Mouse (Mus musculus) ES-Bruce4 (cell line): ENCODE data around the gene Als2. TPM values are rescaled to one million over a fixed set of nuclear protein-coding genes. Genes with fewer than 3 reads are reported as not detected.

Experiments
- H3K27ac ChIP-seq: 2 replicates; pipeline ENCODE4 v1.5.1; 2012; ENCODE audit warnings: low read length, inconsistent platforms; ENCODE audit not compliant: insufficient read depth
- H3K27me3 ChIP-seq: 2 replicates; pipeline ENCODE4 v1.6.1; 2012; ENCODE audit warnings: mild to moderate bottlenecking, low read length, inconsistent platforms; ENCODE audit not compliant: control insufficient read depth, poor library complexity, insufficient read depth, severe bottlenecking
- H3K36me3 ChIP-seq: 2 replicates; pipeline ENCODE4 v1.6.1; 2012; ENCODE audit warnings: inconsistent platforms, mild to moderate bottlenecking, low read length, moderate library complexity; ENCODE audit not compliant: control insufficient read depth, poor library complexity, insufficient read depth, severe bottlenecking
- H3K4me1 ChIP-seq: one replicate; pipeline ENCODE4 v1.8.1; 2011; ENCODE audit warnings: low read length; ENCODE audit not compliant: control insufficient read depth, insufficient read depth
- H3K4me3 ChIP-seq: 2 replicates; pipeline ENCODE4 v1.5.1; 2011; ENCODE audit warnings: low read depth, mild to moderate bottlenecking, low read length
- H3K9ac ChIP-seq: 2 replicates; pipeline ENCODE4 v1.6.1; 2012; ENCODE audit warnings: low read depth, mild to moderate bottlenecking, inconsistent platforms; ENCODE audit not compliant: poor library complexity, severe bottlenecking
- H3K9me3 ChIP-seq: replicated peaks from 2 replicates; pipeline ENCODE4 v1.6.1; 2012; ENCODE audit warnings: mild to moderate bottlenecking, low read length, inconsistent platforms; ENCODE audit not compliant: control insufficient read depth, poor library complexity, insufficient read depth, severe bottlenecking
- CTCF ChIP-seq: IDR thresholded peaks from one replicate; pipeline ENCODE4 v1.8.1; 2011; ENCODE audit warnings: low read depth, low read length
- EP300 ChIP-seq: IDR thresholded peaks from 2 replicates; pipeline ENCODE4 v1.6.1; 2011; ENCODE audit warnings: low read depth, low read length; ENCODE audit not compliant: insufficient read depth
- POLR2A ChIP-seq: IDR thresholded peaks from one replicate; pipeline ENCODE4 v1.8.1; 2011; ENCODE audit warnings: low read length; ENCODE audit not compliant: insufficient read depth
- polyA plus RNA-seq: library from polyadenylated mRNA; stranded (reverse); fragments of >200 nt; gene quantifications from 2 replicates; pipeline ENCODE4 v1.2.4, GENCODE M21; 2011; ENCODE audit warnings: low read depth; ENCODE audit not compliant: missing spikeins, insufficient read depth, insufficient read length

Als2 gene
- polyA plus RNA-seq, 1 experiment = 28.2 TPM

- H3K4me1 ChIP-seq = peaks cover 4% of the 10 kb centered on the region
- no peak overlapping the region for H3K9ac ChIP-seq
- H3K36me3 ChIP-seq = no peaks in the 10 kb centered on the region
- no peak overlapping the region for H3K4me3 ChIP-seq
- H3K9me3 ChIP-seq = no peaks in the 10 kb centered on the region
- no peaks in the 10 kb centered on the region for H3K27me3 ChIP-seq
- no peak overlapping the region for H3K27ac ChIP-seq
- no peak for TF ChIP-seq CTCF
- no peak for TF ChIP-seq EP300
- TF ChIP-seq POLR2A = no peak
These were observed 76.2 kb downstream of the Als2 start for GRCm38 (mm10) chr1:59160871-59161270.

- Histone ChIP-seq H3K9me3 (no peaks in the 10 kb centered on the region), H3K27ac (no peak overlapping the region), H3K4me1 (peaks cover 4% of the 10 kb centered on the region), H3K36me3 (no peaks in the 10 kb centered on the region), H3K27me3 (no peaks in the 10 kb centered on the region), H3K9ac (no peak overlapping the region), H3K4me3 (no peak overlapping the region)
- TF ChIP-seq EP300 (no peak), POLR2A (no peak), CTCF (no peak)
These were observed 77.9 kb downstream of the Als2 start for GRCm38 (mm10) chr1:59159136-59159535.

DNA sequence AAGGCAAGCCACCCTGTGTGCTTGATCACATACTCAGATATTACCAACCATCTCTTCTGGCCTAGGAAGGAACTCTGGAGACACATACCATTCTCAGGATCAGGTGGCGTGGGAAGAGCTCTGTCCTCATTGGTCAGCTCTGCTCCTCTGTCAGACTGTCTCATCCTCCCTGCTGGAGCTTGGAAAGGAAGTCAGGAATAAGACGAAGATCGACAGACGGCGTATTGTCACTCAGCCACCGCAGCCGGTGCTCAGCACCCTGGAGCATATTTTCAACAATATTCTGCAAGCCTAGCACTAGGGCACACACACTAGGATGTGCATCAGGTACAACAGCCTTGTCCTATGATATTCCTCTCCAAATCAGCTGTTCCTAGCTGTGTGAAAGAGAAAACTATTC is 78.5 kb downstream of the Als2 start:
- no peak overlapping the region for H3K9ac ChIP-seq
- peaks cover 4% of the 10 kb centered on the region for H3K4me1 ChIP-seq
- no peaks in the 10 kb centered on the region for H3K36me3 ChIP-seq
- no peaks in the 10 kb centered on the region for H3K27me3 ChIP-seq
- no peaks in the 10 kb centered on the region for H3K9me3 ChIP-seq
- no peak for TF ChIP-seq POLR2A
- TF ChIP-seq EP300 = no peak
- no peak for TF ChIP-seq CTCF
- H3K4me3 ChIP-seq = no peak overlapping the region
- no peak overlapping the region for H3K27ac ChIP-seq

DNA sequence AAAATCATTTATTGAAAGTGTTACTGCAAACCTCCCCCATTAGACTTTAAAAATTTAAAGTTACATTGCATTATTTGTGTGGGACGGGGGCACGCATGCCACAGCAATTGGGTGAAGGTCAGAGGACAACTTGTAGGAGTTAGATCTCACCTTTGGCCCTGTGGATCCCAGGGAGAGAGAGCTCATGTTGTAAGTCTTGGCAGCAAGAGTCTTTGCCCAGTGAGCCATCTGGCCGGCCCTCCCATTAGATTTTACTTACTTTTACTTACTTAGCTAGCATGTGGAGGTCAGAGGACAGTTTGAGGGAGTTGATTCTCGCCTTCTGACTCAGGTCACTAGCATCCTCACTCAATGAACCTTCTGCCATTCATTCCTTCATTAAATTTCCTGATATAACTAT is 79.2 kb downstream of the Als2 start:
- TF ChIP-seq POLR2A = no peak
- TF ChIP-seq EP300 = no peak
- no peak for TF ChIP-seq CTCF
- no peak overlapping the region for H3K9ac ChIP-seq
- H3K9me3 ChIP-seq = no peaks in the 10 kb centered on the region
- H3K36me3 ChIP-seq = no peaks in the 10 kb centered on the region
- H3K4me3 ChIP-seq = no peak overlapping the region
- H3K27me3 ChIP-seq = no peaks in the 10 kb centered on the region
- no peak overlapping the region for H3K27ac ChIP-seq
- H3K4me1 ChIP-seq = peaks cover 2% of the 10 kb centered on the region

DNA sequence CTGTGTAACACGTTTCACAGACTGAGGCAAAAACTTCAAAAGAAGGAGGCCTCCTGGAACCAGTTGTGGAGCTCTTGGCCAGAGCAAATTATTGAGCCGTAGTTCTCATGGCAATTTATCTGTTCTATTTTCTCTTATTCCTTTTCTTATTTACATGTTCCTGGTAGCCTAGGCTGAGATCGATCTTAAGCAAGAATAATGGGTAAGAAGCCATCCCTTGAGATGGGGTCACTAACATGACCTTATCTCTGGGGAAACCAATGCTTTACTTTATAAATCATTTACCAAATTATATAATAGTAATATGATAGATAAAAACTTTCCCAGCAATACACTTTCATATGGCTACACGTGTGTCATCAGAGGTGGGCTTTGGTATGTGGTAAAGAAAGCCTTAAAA is 84.7 kb downstream of the Als2 start:
- Histone ChIP-seq H3K9me3 (no peaks in the 10 kb centered on the region), H3K9ac (no peak overlapping the region), H3K36me3 (no peaks in the 10 kb centered on the region), H3K27me3 (no peaks in the 10 kb centered on the region), H3K27ac (no peak overlapping the region), H3K4me1 (no peaks in the 10 kb centered on the region), H3K4me3 (no peak overlapping the region)
- TF ChIP-seq CTCF (no peak), POLR2A (no peak), EP300 (no peak)

DNA sequence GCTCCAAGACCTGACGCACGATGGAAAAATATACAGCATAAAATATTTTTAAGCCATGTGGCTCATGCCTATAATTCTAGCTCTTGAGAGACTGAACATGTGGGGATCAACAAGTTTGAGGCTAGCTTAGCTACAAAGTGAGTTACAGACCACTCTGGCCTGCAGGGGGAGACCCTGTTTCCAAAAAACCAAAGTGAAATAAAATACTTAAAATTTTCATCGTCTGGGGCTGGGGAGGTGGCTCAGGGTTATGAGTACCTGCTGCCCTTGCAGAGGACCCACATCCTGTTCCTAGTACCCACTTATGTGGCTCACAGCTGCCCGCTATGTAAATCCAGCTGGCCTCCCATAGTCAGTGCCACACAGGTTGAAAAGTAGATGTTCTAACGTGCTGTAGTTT is 86.5 kb downstream of the Als2 start:
- no peak overlapping the region for H3K27ac ChIP-seq
- no peaks in the 10 kb centered on the region for H3K4me1 ChIP-seq
- no peaks in the 10 kb centered on the region for H3K36me3 ChIP-seq
- no peak overlapping the region for H3K4me3 ChIP-seq
- no peaks in the 10 kb centered on the region for H3K9me3 ChIP-seq
- H3K9ac ChIP-seq = no peak overlapping the region
- no peak for TF ChIP-seq POLR2A
- H3K27me3 ChIP-seq = no peaks in the 10 kb centered on the region

- Histone ChIP-seq H3K9me3 (no peaks in the 10 kb centered on the region), H3K36me3 (no peaks in the 10 kb centered on the region), H3K4me1 (no peaks in the 10 kb centered on the region), H3K27ac (no peak overlapping the region), H3K9ac (no peak overlapping the region), H3K27me3 (no peaks in the 10 kb centered on the region), H3K4me3 (no peak overlapping the region)
- no peak for TF ChIP-seq EP300
- TF ChIP-seq CTCF = peak; percentile 62
- no peak for TF ChIP-seq POLR2A
These were observed 92.5 kb downstream of the Als2 start for GRCm38 (mm10) chr1:59144543-59144942.
